Mouse (Mus musculus): ENCODE results near the gene Spint1.

GRCm38 (mm10) chr2:119293776-119294390, 56.7 kb downstream of the Spint1 start:
- TF ChIP-seq CTCF (conservative IDR thresholded peaks at IDR 0.05; ENCODE audit: insufficient read depth, insufficient read length, low read depth, low read length) = no peak
- no peak for TF ChIP-seq POLR2A (IDR thresholded peaks at IDR 0.05; ENCODE audit: low read depth, low read length)
